8 mouse cellular contexts compared by ENCODE assay signal in genomic region chr6:120302755-120303316, GRCm38 (mm10). TPM values are rescaled to one million over a fixed set of nuclear protein-coding genes. Genes with fewer than 3 reads are reported as not detected.
DNase-seq lines count a peak whose midpoint lies in the region; ATAC-seq and TF ChIP-seq lines count a peak whose summit lies in the region.

No protein-coding gene starts in this region.

- H3K9ac ChIP-seq in heart, embryonic 14.5 days (ENCODE audit: low read length) = peak overlapping the region; percentile 40; the same call in 1 of the 2 replicates
- peak overlapping the region; percentile 54 for H3K9ac ChIP-seq in limb, embryonic 13.5 days

- WGBS in heart, embryonic 14.5 days = 14% methylated on average over 16 of the region's 16 CpGs
- WGBS in limb, embryonic 13.5 days = 21% methylated on average over 16 of the region's 16 CpGs

- H3K9me3 ChIP-seq in heart, embryonic 14.5 days (ENCODE audit: control insufficient read depth, low read length) = no peaks in the 10 kb centered on the region
- no peaks in the 10 kb centered on the region for H3K9me3 ChIP-seq in limb, embryonic 13.5 days

- no peaks in the 10 kb centered on the region for H3K36me3 ChIP-seq in heart, embryonic 14.5 days (ENCODE audit: control insufficient read depth, insufficient read depth, low read length)
- no peaks in the 10 kb centered on the region for H3K36me3 ChIP-seq in limb, embryonic 13.5 days

- peaks cover 0 to 8% of the 10 kb centered on the region in 2 experiments; a peak in 1 of 4 replicates for H3K4me1 ChIP-seq in heart, embryonic 14.5 days (ENCODE audit: control insufficient read depth in 2 of 2, insufficient read depth in 2 of 2, low read length in 2 of 2)
- H3K4me1 ChIP-seq in limb, embryonic 13.5 days = peaks cover 4% of the 10 kb centered on the region; the same call in 1 of the 2 replicates

- peak in 1 of 2 experiments; percentile 28 for DNase-seq in layer of hippocampus, adult 2 months (ENCODE audit: low spot score in 2 of 2)
- DNase-seq in layer of hippocampus, adult 9-10 months (ENCODE audit: low spot score) = no peak
- DNase-seq in embryo, embryonic 10 days (ENCODE audit: low spot score) = peak; percentile 47
- DNase-seq in frontal cortex, postnatal 14 days (ENCODE audit: low spot score in 2 of 2) = no peak
- DNase-seq in left cerebral cortex, adult 11 months (ENCODE audit: low spot score) = no peak
- DNase-seq in right cerebral cortex, adult 2 months (ENCODE audit: low spot score in 2 of 2) = no peak

- peak overlapping the region; percentile 54 for H3K4me2 ChIP-seq in heart, embryonic 14.5 days (ENCODE audit: low read length)
- peak overlapping the region; percentile 57 for H3K4me2 ChIP-seq in limb, embryonic 13.5 days (replicated peaks)

- no peak for ATAC-seq in heart, embryonic 14.5 days (ENCODE audit: insufficient number of reproducible peaks, insufficient read depth, low FRiP score, low read depth)
- peak; percentile 36; the same call in 1 of the 2 replicates for ATAC-seq in limb, embryonic 13.5 days (ENCODE audit: low FRiP score, low read depth)

- peaks cover 6% of the 10 kb centered on the region for H3K27me3 ChIP-seq in heart, embryonic 14.5 days (ENCODE audit: control insufficient read depth, insufficient read depth, low read length)
- H3K27me3 ChIP-seq in limb, embryonic 13.5 days = no peaks in the 10 kb centered on the region

- peak overlapping the region; percentile 13; the same call in 1 of the 2 replicates for H3K4me3 ChIP-seq in layer of hippocampus, adult 2 months
- H3K4me3 ChIP-seq in heart, embryonic 14.5 days (ENCODE audit: control insufficient read depth in 1 of 2, insufficient read depth in 1 of 2, low read depth in 1 of 2, low read length in 2 of 2) = peak overlapping the region; percentile 17 to 27; a peak in 3 of 4 replicates
- H3K4me3 ChIP-seq in limb, embryonic 13.5 days = peak overlapping the region; percentile 23

- TF ChIP-seq CTCF in layer of hippocampus, adult 2 months (conservative IDR thresholded peaks at IDR 0.05) = peak; percentile 76

- no peak overlapping the region for H3K27ac ChIP-seq in layer of hippocampus, adult 2 months
- no peak overlapping the region for H3K27ac ChIP-seq in heart, embryonic 14.5 days (replicated peaks in 1 of 2; ENCODE audit: control insufficient read depth in 1 of 2, insufficient read depth in 1 of 2, low read depth in 2 of 2, low read length in 2 of 2)
- peak overlapping the region; percentile 48; the same call in 1 of the 2 replicates for H3K27ac ChIP-seq in limb, embryonic 13.5 days

RNA-seq across cellular contexts. Expression of gene B4galnt3, which starts 8.5 kb away (rescaled TPM):
- under 1 TPM; 0.15 to 0.67 TPM for total RNA-seq in layer of hippocampus, adult 2 months (2021)
- 0.19 and 0.26 TPM in 2 replicates for polyA plus RNA-seq in heart, embryonic 14.5 days (2014; fragmentation: Nextera tagmentation; extraction: Ambion mirVana)
- polyA plus RNA-seq in limb, embryonic 13.5 days (2015; fragmentation: Nextera tagmentation; extraction: Ambion mirVana) = 0.75 and 0.80 TPM in 2 replicates

RNA-seq across cellular contexts. Expression of gene D330020A13Rik, which starts 8.7 kb away (rescaled TPM):
- not detected for total RNA-seq in layer of hippocampus, adult 2 months (2021)
- polyA plus RNA-seq in heart, embryonic 14.5 days (2014; fragmentation: Nextera tagmentation; extraction: Ambion mirVana) = 0.30 and 0.35 TPM in 2 replicates
- 0.61 and 0.72 TPM in 2 replicates for polyA plus RNA-seq in limb, embryonic 13.5 days (2015; fragmentation: Nextera tagmentation; extraction: Ambion mirVana)
